Mouse (Mus musculus): ENCODE results near the gene Hoxb9. TPM values are rescaled to one million over a fixed set of nuclear protein-coding genes. Genes with fewer than 3 reads are reported as not detected.

The Hoxb9 gene
- polyA plus RNA-seq, 1 experiment: not detected

GRCm38 (mm10) chr11:96284774-96285734 lies 13.8 kb downstream of the Hoxb9 start:
- H3K4me3 ChIP-seq (ENCODE audit: insufficient read depth, poor library complexity, severe bottlenecking): no peak overlapping the region
- H3K27me3 ChIP-seq (ENCODE audit: control insufficient read depth, insufficient read depth, insufficient read length): peaks cover 91% of the 10 kb centered on the region
- no peak overlapping the region for H3ac ChIP-seq (ENCODE audit: control insufficient read depth, insufficient read length, low read depth)
- TF ChIP-seq USF1 (IDR thresholded peaks at IDR 0.05; ENCODE audit: low read depth) (no peak), MAX (IDR thresholded peaks at IDR 0.05) (no peak), CTCF (IDR thresholded peaks at IDR 0.05; ENCODE audit: control insufficient read depth, insufficient read depth, insufficient read length) (no peak), FOSL1 (IDR thresholded peaks at IDR 0.05; ENCODE audit: insufficient read depth, low read length, poor library complexity, severe bottlenecking) (no peak), CEBPB (IDR thresholded peaks at IDR 0.05; ENCODE audit: low read depth) (no peak), MYOD1 (IDR thresholded peaks at IDR 0.05; ENCODE audit: control insufficient read depth, insufficient read length, low read depth) (no peak)
- no peaks in the 10 kb centered on the region for H3K79me2 ChIP-seq (ENCODE audit: control insufficient read depth, insufficient read depth)
- no peaks in the 10 kb centered on the region for H3K36me3 ChIP-seq (ENCODE audit: control insufficient read depth, insufficient read depth)
- no peaks in the 10 kb centered on the region for H3K79me3 ChIP-seq (ENCODE audit: low read depth)

GRCm38 (mm10) chr11:96285771-96286738 lies 14.8 kb downstream of the Hoxb9 start, which contains the start of gene Hoxb7:
Gene Hoxb7 (plus strand): TSS chr11:96286623.
- H3K79me2 ChIP-seq (ENCODE audit: control insufficient read depth, insufficient read depth): no peaks in the 10 kb centered on the region
- TF ChIP-seq MYOG (IDR thresholded peaks at IDR 0.05; ENCODE audit: control insufficient read depth, extremely low read depth, insufficient read length) (no peak), USF1 (IDR thresholded peaks at IDR 0.05; ENCODE audit: low read depth) (peak; percentile 70), MAX (IDR thresholded peaks at IDR 0.05) (no peak), FOSL1 (IDR thresholded peaks at IDR 0.05; ENCODE audit: insufficient read depth, low read length, poor library complexity, severe bottlenecking) (no peak), CTCF (IDR thresholded peaks at IDR 0.05; ENCODE audit: control insufficient read depth, insufficient read depth, insufficient read length) (no peak), CEBPB (IDR thresholded peaks at IDR 0.05; ENCODE audit: low read depth) (no peak), MYOD1 (IDR thresholded peaks at IDR 0.05; ENCODE audit: control insufficient read depth, insufficient read length, low read depth) (no peak)
- H3K36me3 ChIP-seq (ENCODE audit: control insufficient read depth, insufficient read depth): no peaks in the 10 kb centered on the region
- H3ac ChIP-seq (ENCODE audit: control insufficient read depth, insufficient read length, low read depth): peak within 1 kb of the TSS; percentile 42
- H3K27me3 ChIP-seq (ENCODE audit: control insufficient read depth, insufficient read depth, insufficient read length): peaks cover 92% of the 10 kb centered on the region
- no peak within 1 kb of the TSS for H3K4me3 ChIP-seq (ENCODE audit: insufficient read depth, poor library complexity, severe bottlenecking)
- H3K79me3 ChIP-seq (ENCODE audit: low read depth): no peaks in the 10 kb centered on the region

- peaks cover 91% of the 10 kb centered on the region for H3K27me3 ChIP-seq (ENCODE audit: control insufficient read depth, insufficient read depth, insufficient read length)
- no peak overlapping the region for H3K4me3 ChIP-seq (ENCODE audit: insufficient read depth, poor library complexity, severe bottlenecking)
- H3K79me3 ChIP-seq (ENCODE audit: low read depth): no peaks in the 10 kb centered on the region
- H3ac ChIP-seq (ENCODE audit: control insufficient read depth, insufficient read length, low read depth): peak overlapping the region; percentile 42
- H3K79me2 ChIP-seq (ENCODE audit: control insufficient read depth, insufficient read depth): no peaks in the 10 kb centered on the region
- H3K36me3 ChIP-seq (ENCODE audit: control insufficient read depth, insufficient read depth): no peaks in the 10 kb centered on the region
- TF ChIP-seq MAX (IDR thresholded peaks at IDR 0.05): no peak
- no peak for TF ChIP-seq MYOD1 (IDR thresholded peaks at IDR 0.05; ENCODE audit: control insufficient read depth, insufficient read length, low read depth)
- no peak for TF ChIP-seq CEBPB (IDR thresholded peaks at IDR 0.05; ENCODE audit: low read depth)
- TF ChIP-seq USF1 (IDR thresholded peaks at IDR 0.05; ENCODE audit: low read depth): no peak
- TF ChIP-seq CTCF (IDR thresholded peaks at IDR 0.05; ENCODE audit: control insufficient read depth, insufficient read depth, insufficient read length): no peak
Measured at GRCm38 (mm10) chr11:96286739-96287385, 15.6 kb downstream of the Hoxb9 start.

GRCm38 (mm10) chr11:96287411-96287810 lies 16.2 kb downstream of the Hoxb9 start:
- TF ChIP-seq CTCF (IDR thresholded peaks at IDR 0.05; ENCODE audit: control insufficient read depth, insufficient read depth, insufficient read length) (no peak), FOSL1 (IDR thresholded peaks at IDR 0.05; ENCODE audit: insufficient read depth, low read length, poor library complexity, severe bottlenecking) (no peak), MAX (IDR thresholded peaks at IDR 0.05) (no peak), CEBPB (IDR thresholded peaks at IDR 0.05; ENCODE audit: low read depth) (no peak), USF1 (IDR thresholded peaks at IDR 0.05; ENCODE audit: low read depth) (no peak), MYOG (IDR thresholded peaks at IDR 0.05; ENCODE audit: control insufficient read depth, extremely low read depth, insufficient read length) (no peak), MYOD1 (IDR thresholded peaks at IDR 0.05; ENCODE audit: control insufficient read depth, insufficient read length, low read depth) (no peak)
- H3K27me3 ChIP-seq (ENCODE audit: control insufficient read depth, insufficient read depth, insufficient read length): peaks cover 90% of the 10 kb centered on the region
- no peaks in the 10 kb centered on the region for H3K79me3 ChIP-seq (ENCODE audit: low read depth)
- H3ac ChIP-seq (ENCODE audit: control insufficient read depth, insufficient read length, low read depth): no peak overlapping the region
- no peak overlapping the region for H3K4me3 ChIP-seq (ENCODE audit: insufficient read depth, poor library complexity, severe bottlenecking)
- H3K36me3 ChIP-seq (ENCODE audit: control insufficient read depth, insufficient read depth): no peaks in the 10 kb centered on the region
- no peaks in the 10 kb centered on the region for H3K79me2 ChIP-seq (ENCODE audit: control insufficient read depth, insufficient read depth)

All from C2C12 (cell line).